Mouse (Mus musculus): ENCODE data around the gene Btbd35f14.
"Not testable (repeated sequence)": the region's sequence is repeated elsewhere in the genome, so short reads cannot be mapped to it uniquely, and the experiment has no call there.

Btbd35f14 gene

DNA sequence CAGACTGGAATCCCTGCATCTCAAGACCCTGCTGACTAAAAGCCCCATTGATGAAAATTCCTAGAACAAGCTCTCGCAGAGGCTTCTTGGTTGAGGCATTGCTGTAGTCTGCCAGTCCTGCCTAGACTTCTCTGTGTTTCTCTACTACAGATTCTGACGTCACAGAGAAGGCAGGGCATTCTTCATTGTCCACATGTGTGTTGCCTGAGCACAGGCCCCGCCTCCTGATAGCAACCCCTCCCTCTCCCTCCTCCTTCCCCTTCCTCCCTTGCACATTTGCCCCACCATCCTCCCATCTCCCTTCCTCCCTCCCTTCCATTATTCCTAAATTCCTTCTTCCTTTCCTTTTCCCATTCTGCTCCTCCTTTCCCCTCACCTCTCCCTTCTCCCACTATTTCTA is at the start of gene Btbd35f14:
Btbd35f14 (minus strand) TSS at position 101 of the 400 bp plus-strand sequence.
- DNase-seq = not testable (repeated sequence)

DNA sequence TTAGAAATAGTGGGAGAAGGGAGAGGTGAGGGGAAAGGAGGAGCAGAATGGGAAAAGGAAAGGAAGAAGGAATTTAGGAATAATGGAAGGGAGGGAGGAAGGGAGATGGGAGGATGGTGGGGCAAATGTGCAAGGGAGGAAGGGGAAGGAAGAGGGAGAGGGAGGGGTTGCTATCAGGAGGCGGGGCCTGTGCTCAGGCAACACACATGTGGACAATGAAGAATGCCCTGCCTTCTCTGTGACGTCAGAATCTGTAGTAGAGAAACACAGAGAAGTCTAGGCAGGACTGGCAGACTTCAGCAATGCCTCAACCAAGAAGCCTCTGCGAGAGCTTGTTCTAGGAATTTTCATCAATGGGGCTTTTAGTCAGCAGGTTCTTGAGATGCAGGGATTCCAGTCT is 45.3 kb downstream of the Btbd35f14 start, which contains the start of gene Btbd35f13:
Btbd35f13 (plus strand) TSS at position 301 of the 400 bp plus-strand sequence.
- not testable (repeated sequence) for DNase-seq
